Comparison of ENCODE assay signal across 8 mouse cellular contexts in genomic region chr6:127561231-127562020, GRCm38 (mm10). TPM values are rescaled to one million over a fixed set of nuclear protein-coding genes. Genes with fewer than 3 reads are reported as not detected.
DNase-seq lines count a peak whose midpoint lies in the region; ATAC-seq and TF ChIP-seq lines count a peak whose summit lies in the region.

Gene Cracr2a, plus strand, starts transcription at chr6:127561338.

- no peaks in the 10 kb centered on the region for H3K36me3 ChIP-seq in CH12.LX (replicated peaks in 1 of 2; ENCODE audit: control insufficient read depth in 1 of 2, insufficient read depth in 1 of 2, low read length in 1 of 2)
- no peaks in the 10 kb centered on the region for H3K36me3 ChIP-seq in forebrain, embryonic 10.5 days (replicated peaks)
- no peaks in the 10 kb centered on the region for H3K36me3 ChIP-seq in heart, embryonic 14.5 days (ENCODE audit: control insufficient read depth, insufficient read depth, low read length)
- H3K36me3 ChIP-seq in kidney, postnatal 0 days (ENCODE audit: insufficient read depth, low read length), result no peaks in the 10 kb centered on the region
- H3K36me3 ChIP-seq in liver, embryonic 13.5 days, result no peaks in the 10 kb centered on the region
- H3K36me3 ChIP-seq in stomach, embryonic 14.5 days (ENCODE audit: control insufficient read depth, insufficient read depth, low read length), result no peaks in the 10 kb centered on the region

- dilution Hi-C loops in CH12.LX (cut with MboI; ENCODE audit: extremely low pct_ligation_motif_present, extremely low pct_unique_long_range_greater_than_20kb, low sequenced_read_pairs), result no loop called here

- no peak for TF ChIP-seq POLR2A in CH12.LX (IDR thresholded peaks at IDR 0.05; ENCODE audit: low read depth, low read length)

- peaks cover 9 to 19% of the 10 kb centered on the region in 2 experiments for H3K4me1 ChIP-seq in CH12.LX (ENCODE audit: control insufficient read depth in 1 of 2, insufficient read depth in 2 of 2)
- H3K4me1 ChIP-seq in forebrain, embryonic 10.5 days, result peaks cover 17% of the 10 kb centered on the region
- H3K4me1 ChIP-seq in heart, embryonic 14.5 days (ENCODE audit: control insufficient read depth in 2 of 2, insufficient read depth in 2 of 2, low read length in 2 of 2), result peaks cover 11 to 16% of the 10 kb centered on the region in 2 experiments; a peak in 3 of 4 replicates
- H3K4me1 ChIP-seq in kidney, postnatal 0 days (replicated peaks; ENCODE audit: insufficient read depth, low read length), result no peaks in the 10 kb centered on the region
- peaks cover 22% of the 10 kb centered on the region for H3K4me1 ChIP-seq in liver, embryonic 13.5 days (replicated peaks)
- H3K4me1 ChIP-seq in stomach, embryonic 14.5 days (ENCODE audit: control insufficient read depth, insufficient read depth, low read length), result 0 out of 2 replicates have a peak, but pooled peaks cover 3% of the 10 kb centered on the region

- no peak within 1 kb of the TSS for H3K27ac ChIP-seq in CH12.LX (ENCODE audit: insufficient read depth, low read depth)
- H3K27ac ChIP-seq in forebrain, embryonic 10.5 days, result peak within 1 kb of the TSS; percentile 74
- H3K27ac ChIP-seq in heart, embryonic 14.5 days (replicated peaks in 1 of 2; ENCODE audit: control insufficient read depth in 1 of 2, insufficient read depth in 1 of 2, low read depth in 2 of 2, low read length in 2 of 2), result peak within 1 kb of the TSS; percentile 57 to 61
- H3K27ac ChIP-seq in kidney, postnatal 0 days, result peak within 1 kb of the TSS; percentile 73; the same call in 1 of the 2 replicates
- H3K27ac ChIP-seq in liver, embryonic 13.5 days, result no peak within 1 kb of the TSS
- H3K27ac ChIP-seq in stomach, embryonic 14.5 days (ENCODE audit: low read length), result peak within 1 kb of the TSS; percentile 76

- DNase-seq in CH12.LX (ENCODE audit: extremely low read depth), result peak; percentile 69
- DNase-seq in c-Kit-positive CD71-positive TER-119-negative erythroid progenitor cells, embryonic 14.5 days (ENCODE audit: low read depth), result peak; percentile 51
- DNase-seq in forebrain, embryonic 10.5 days (ENCODE audit: extremely low spot score, low spot score), result peak; percentile 81
- peak; percentile 92 for DNase-seq in kidney, postnatal 0 days (ENCODE audit: low spot score)
- DNase-seq in liver, embryonic 13.5 days, result peak; percentile 66
- DNase-seq in natural killer cell, adult 2 months (ENCODE audit: low spot score in 2 of 2), result peak; percentile 81 to 83

- peak within 1 kb of the TSS; percentile 53 to 62 (median 57) for H3K4me3 ChIP-seq in CH12.LX (replicated peaks in 1 of 3; ENCODE audit: low read depth in 2 of 3, low read length in 2 of 3, poor library complexity in 1 of 3)
- H3K4me3 ChIP-seq in forebrain, embryonic 10.5 days, result peak within 1 kb of the TSS; percentile 55
- H3K4me3 ChIP-seq in heart, embryonic 14.5 days (ENCODE audit: control insufficient read depth in 1 of 2, insufficient read depth in 1 of 2, low read depth in 1 of 2, low read length in 2 of 2), result peak within 1 kb of the TSS; percentile 52 to 65
- H3K4me3 ChIP-seq in kidney, postnatal 0 days (replicated peaks; ENCODE audit: low read depth, low read length), result peak within 1 kb of the TSS; percentile 40
- H3K4me3 ChIP-seq in liver, embryonic 13.5 days (replicated peaks), result peak within 1 kb of the TSS; percentile 63
- peak within 1 kb of the TSS; percentile 42 for H3K4me3 ChIP-seq in stomach, embryonic 14.5 days (ENCODE audit: low read depth, low read length)

- peak; percentile 40 to 75; a peak in 3 of 4 replicates for TF ChIP-seq CTCF in CH12.LX (conservative IDR thresholded peaks at IDR 0.05 in 1 of 2, IDR thresholded peaks at IDR 0.05 in 1 of 2; ENCODE audit: low read depth in 2 of 2, low read length in 2 of 2)
- peak; percentile 77 for TF ChIP-seq CTCF in kidney, postnatal 0 days (IDR thresholded peaks at IDR 0.05; ENCODE audit: low read depth)

- H3K27me3 ChIP-seq in CH12.LX (replicated peaks), result peaks cover 33% of the 10 kb centered on the region
- peaks cover 10% of the 10 kb centered on the region for H3K27me3 ChIP-seq in forebrain, embryonic 10.5 days (ENCODE audit: poor library complexity, severe bottlenecking)
- no peaks in the 10 kb centered on the region for H3K27me3 ChIP-seq in heart, embryonic 14.5 days (ENCODE audit: control insufficient read depth, insufficient read depth, low read length)
- no peaks in the 10 kb centered on the region for H3K27me3 ChIP-seq in kidney, postnatal 0 days (ENCODE audit: insufficient read depth, low read length)
- H3K27me3 ChIP-seq in liver, embryonic 13.5 days, result no peaks in the 10 kb centered on the region; the same call in 1 of the 2 replicates
- no peaks in the 10 kb centered on the region for H3K27me3 ChIP-seq in stomach, embryonic 14.5 days (ENCODE audit: control insufficient read depth, insufficient read depth, low read length)

- H3K4me2 ChIP-seq in CH12.LX (ENCODE audit: insufficient read depth, low read depth, poor library complexity, severe bottlenecking), result peak within 1 kb of the TSS; percentile 42
- peak within 1 kb of the TSS; percentile 90 for H3K4me2 ChIP-seq in heart, embryonic 14.5 days (ENCODE audit: low read length)
- peak within 1 kb of the TSS; percentile 78 for H3K4me2 ChIP-seq in kidney, postnatal 0 days (ENCODE audit: low read length)
- peak within 1 kb of the TSS; percentile 80 for H3K4me2 ChIP-seq in liver, embryonic 13.5 days
- H3K4me2 ChIP-seq in stomach, embryonic 14.5 days (replicated peaks; ENCODE audit: low read depth, low read length), result peak within 1 kb of the TSS; percentile 76

- WGBS in forebrain, embryonic 10.5 days, result under 1% methylated on average over 22 of the region's 22 CpGs
- WGBS in heart, embryonic 14.5 days, result under 1% methylated on average over 22 of the region's 22 CpGs
- under 1% methylated on average over 22 of the region's 22 CpGs for WGBS in kidney, postnatal 0 days
- WGBS in liver, embryonic 13.5 days (ENCODE audit: insufficient replicate concordance), result under 1% methylated on average over 22 of the region's 22 CpGs
- 0% methylated on average over 22 of the region's 22 CpGs for WGBS in stomach, embryonic 14.5 days

- no peak for TF ChIP-seq EP300 in CH12.LX (IDR thresholded peaks at IDR 0.05; ENCODE audit: low read length)

- H3K9ac ChIP-seq in CH12.LX (ENCODE audit: insufficient read depth, low read depth), result peak within 1 kb of the TSS; percentile 4; the same call in 1 of the 2 replicates
- H3K9ac ChIP-seq in heart, embryonic 14.5 days (ENCODE audit: low read length), result peak within 1 kb of the TSS; percentile 67
- peak within 1 kb of the TSS; percentile 53; the same call in 1 of the 2 replicates for H3K9ac ChIP-seq in kidney, postnatal 0 days (ENCODE audit: low read depth, low read length)
- peak within 1 kb of the TSS; percentile 65 for H3K9ac ChIP-seq in liver, embryonic 13.5 days
- no peak within 1 kb of the TSS; the same call in 1 of the 2 replicates for H3K9ac ChIP-seq in stomach, embryonic 14.5 days (replicated peaks; ENCODE audit: low read depth, low read length)

- peak; percentile 79; the same call in 1 of the 2 replicates for ATAC-seq in heart, embryonic 14.5 days (ENCODE audit: insufficient number of reproducible peaks, insufficient read depth, low FRiP score, low read depth)
- peak; percentile 94 for ATAC-seq in kidney, postnatal 0 days (replicated peaks; ENCODE audit: low FRiP score, low read depth)
- ATAC-seq in liver, embryonic 13.5 days (ENCODE audit: low read depth), result peak; percentile 94
- ATAC-seq in stomach, embryonic 14.5 days (ENCODE audit: insufficient number of reproducible peaks, insufficient read depth, low FRiP score, low read depth), result peak; percentile 88

- TF ChIP-seq RAD21 in CH12.LX (IDR thresholded peaks at IDR 0.05; ENCODE audit: low read depth, low read length), result peak; percentile 30

- H3K79me2 ChIP-seq in CH12.LX (replicated peaks; ENCODE audit: control insufficient read depth, extremely low read depth, insufficient read depth, poor library complexity, severe bottlenecking), result no peaks in the 10 kb centered on the region

- no peaks in the 10 kb centered on the region for H3K9me3 ChIP-seq in CH12.LX (replicated peaks; ENCODE audit: low read length)
- no peaks in the 10 kb centered on the region for H3K9me3 ChIP-seq in forebrain, embryonic 10.5 days
- H3K9me3 ChIP-seq in heart, embryonic 14.5 days (ENCODE audit: control insufficient read depth, low read length), result no peaks in the 10 kb centered on the region
- H3K9me3 ChIP-seq in kidney, postnatal 0 days (replicated peaks; ENCODE audit: low read length), result no peaks in the 10 kb centered on the region
- no peaks in the 10 kb centered on the region for H3K9me3 ChIP-seq in liver, embryonic 13.5 days (replicated peaks)
- H3K9me3 ChIP-seq in stomach, embryonic 14.5 days (ENCODE audit: control insufficient read depth, low read depth, low read length), result no peaks in the 10 kb centered on the region

- in situ Hi-C loops in CH12.LX (cut with MboI; ENCODE audit: low pct_ligation_motif_present, low pct_unique_long_range_greater_than_20kb, low sequenced_read_pairs), result no loop called here

TF ChIP-seq in CH12.LX, 34 proteins besides CTCF, POLR2A, EP300 and RAD21 (continues in another document):
- TF ChIP-seq PAX5 (IDR thresholded peaks at IDR 0.05; ENCODE audit: low read length), result no peak
- no peak for TF ChIP-seq CHD1 (IDR thresholded peaks at IDR 0.05; ENCODE audit: low read depth, low read length)
- TF ChIP-seq BHLHE40 (IDR thresholded peaks at IDR 0.05; ENCODE audit: low read depth, low read length), result peak; percentile 86
- no peak for TF ChIP-seq KAT2A (IDR thresholded peaks at IDR 0.05; ENCODE audit: insufficient replicate concordance, low read length)
- TF ChIP-seq HCFC1 (IDR thresholded peaks at IDR 0.05; ENCODE audit: low read depth, low read length), result no peak
- peak; percentile 62 for TF ChIP-seq NRF1 (IDR thresholded peaks at IDR 0.05; ENCODE audit: low read depth, low read length)
- no peak for TF ChIP-seq CHD2 (IDR thresholded peaks at IDR 0.05; ENCODE audit: low read length)
- no peak for TF ChIP-seq ZC3H11A (IDR thresholded peaks at IDR 0.05; ENCODE audit: low read depth, low read length)
- TF ChIP-seq MAFK (IDR thresholded peaks at IDR 0.05; ENCODE audit: insufficient replicate concordance, low read length), result no peak
- no peak for TF ChIP-seq E2F4 (IDR thresholded peaks at IDR 0.05; ENCODE audit: insufficient replicate concordance, low read depth, low read length)
- peak; percentile 58 for TF ChIP-seq USF1 (IDR thresholded peaks at IDR 0.05; ENCODE audit: low read depth, low read length)

RNA-seq across cellular contexts. Expression of gene Cracr2a, which starts in this region (rescaled TPM):
- total RNA-seq in CH12.LX (2012; rRNA removed), result 1.2 and 1.4 TPM in 2 replicates
- total RNA-seq in CH12.LX (2014; rRNA removed), result 0.53 and 1.5 TPM in 2 replicates
- polyA plus RNA-seq in CH12.LX (2012; ENCODE audit: insufficient read length, low read depth), result 1.6 and 1.8 TPM in 2 replicates
- polyA plus RNA-seq in forebrain, embryonic 10.5 days (2016; fragmentation: Nextera tagmentation; extraction: Ambion mirVana), result 0.73 and 0.86 TPM in 2 replicates
- polyA plus RNA-seq in heart, embryonic 14.5 days (2014; fragmentation: Nextera tagmentation; extraction: Ambion mirVana), result 1.3 and 1.4 TPM in 2 replicates
- polyA plus RNA-seq in kidney, postnatal 0 days (2015; fragmentation: Nextera tagmentation; extraction: Ambion mirVana), result 0.83 and 0.96 TPM in 2 replicates
- polyA plus RNA-seq in liver, embryonic 13.5 days (2015; fragmentation: Nextera tagmentation; extraction: Ambion mirVana), result 0.79 and 0.88 TPM in 2 replicates
- polyA plus RNA-seq in stomach, embryonic 14.5 days (2014; fragmentation: Nextera tagmentation; extraction: Ambion mirVana), result 2.1 TPM in 2 replicates

Comparison
In these comparisons a context has a peak if more than half of its experiments do, and no peak if none do; other contexts are left out.
1. Peak in DNase-seq, H3K4me3 ChIP-seq and H3K27ac ChIP-seq in forebrain, embryonic 10.5 days; RNA of the gene not detected or under 1 TPM.
2. Peak in DNase-seq, ATAC-seq, H3K4me3 ChIP-seq, H3K27ac ChIP-seq, H3K9ac ChIP-seq and H3K4me2 ChIP-seq in kidney, postnatal 0 days; RNA of the gene not detected or under 1 TPM.
3. Peak in DNase-seq, ATAC-seq, H3K4me3 ChIP-seq, H3K9ac ChIP-seq and H3K4me2 ChIP-seq in liver, embryonic 13.5 days; RNA of the gene not detected or under 1 TPM.
4. H3K27ac ChIP-seq: peak in heart, embryonic 14.5 days (2 of 2) and stomach, embryonic 14.5 days (single experiment); none in CH12.LX (single experiment) and liver, embryonic 13.5 days (single experiment).
5. Peak in every context shown above with its lines, with median percentiles within 50 percentile points of each other: DNase-seq, H3K4me2 ChIP-seq, H3K4me3 ChIP-seq and ATAC-seq.